Mouse (Mus musculus): ENCODE measurements at regions not wholly inside any gene's neighbourhood (a gene's known extent, or its start where the extent isn't known, plus 50 kb on each side); places are given as distances from the start of the nearest gene placed in this dataset.

GRCm38 (mm10) chr2:63669700-63670099, 428.1 kb downstream of the Fign start:
- TF ChIP-seq POLR2A (IDR thresholded peaks at IDR 0.05; ENCODE audit: insufficient read length, low read depth) (no peak), POLR2AphosphoS2 (IDR thresholded peaks at IDR 0.05; ENCODE audit: insufficient read length, low read depth) (no peak), TCF12 (IDR thresholded peaks at IDR 0.05; ENCODE audit: insufficient read depth, poor library complexity, severe bottlenecking) (no peak), E2F4 (IDR thresholded peaks at IDR 0.05; ENCODE audit: insufficient read depth) (no peak), USF1 (IDR thresholded peaks at IDR 0.05; ENCODE audit: low read depth) (no peak), CEBPB (IDR thresholded peaks at IDR 0.05; ENCODE audit: insufficient read depth, poor library complexity, severe bottlenecking) (no peak), MYOD1 (IDR thresholded peaks at IDR 0.05; ENCODE audit: control insufficient read depth in 1 of 3, insufficient read length in 2 of 3, low read depth in 2 of 3) (no peak), MYOG (IDR thresholded peaks at IDR 0.05; ENCODE audit: control insufficient read depth in 1 of 3, insufficient read depth in 1 of 3, insufficient read length in 2 of 3, low read depth in 2 of 3) (no peak)

All from myocyte (in vitro differentiated cells).